Mouse (Mus musculus): ENCODE data around the gene Gbp2b. TPM values are rescaled to one million over a fixed set of nuclear protein-coding genes. Genes with fewer than 3 reads are reported as not detected.

Gbp2b gene
- polyA plus RNA-seq, 1 experiment: not detected

- Histone ChIP-seq H3K27ac (ENCODE audit: insufficient read depth, low read depth, low read length) (no peak overlapping the region), H3K4me3 (ENCODE audit: insufficient read depth, low read depth, low read length) (no peak overlapping the region), H3K4me1 (ENCODE audit: control insufficient read depth, insufficient read depth, low read length) (no peaks in the 10 kb centered on the region)
- WGBS: 48% methylated on average over 2 of the region's 2 CpGs
- no peak for TF ChIP-seq POLR2A (IDR thresholded peaks at IDR 0.05; ENCODE audit: insufficient read depth, low read depth, low read length)
- no peak for TF ChIP-seq CTCF (IDR thresholded peaks at IDR 0.05; ENCODE audit: insufficient read depth, low read depth, low read length)
Observed at GRCm38 (mm10) chr3:142650205-142650604, 55.6 kb downstream of the Gbp2b start.

DNA sequence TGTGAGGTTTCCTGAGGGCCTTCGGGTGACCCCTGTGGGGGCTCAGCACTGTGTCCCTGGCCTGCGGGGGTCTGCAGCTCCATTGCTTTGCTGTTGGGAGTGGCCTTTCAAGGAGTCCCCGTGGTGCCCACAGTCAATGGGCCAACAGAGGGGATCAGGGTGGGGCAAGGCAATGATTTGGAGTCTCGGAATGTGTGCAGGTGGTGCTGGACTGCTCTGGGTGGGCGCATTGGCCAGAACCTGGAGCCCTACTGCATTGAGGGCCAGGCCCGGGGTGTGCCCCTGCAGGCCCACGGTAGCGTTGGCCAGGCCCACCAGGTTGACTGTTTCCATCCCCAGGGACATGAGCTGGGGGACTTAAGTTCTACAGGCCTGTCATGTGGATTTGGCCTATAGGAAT lies 70.1 kb downstream of the Gbp2b start:
- Histone ChIP-seq H3K27ac (ENCODE audit: insufficient read depth, low read depth, low read length) (no peak overlapping the region), H3K4me1 (ENCODE audit: control insufficient read depth, insufficient read depth, low read length) (no peaks in the 10 kb centered on the region), H3K4me3 (ENCODE audit: insufficient read depth, low read depth, low read length) (no peak overlapping the region)
- 97% methylated on average over 8 of the region's 8 CpGs for WGBS
- TF ChIP-seq CTCF (IDR thresholded peaks at IDR 0.05; ENCODE audit: insufficient read depth, low read depth, low read length) (no peak), POLR2A (IDR thresholded peaks at IDR 0.05; ENCODE audit: insufficient read depth, low read depth, low read length) (no peak)

Other genes with a start within 250 kb of the Gbp2b start
- not detected in 2 replicates for gene Pdlim5, start 199.2 kb upstream of the Gbp2b start, polyA plus RNA-seq (2012; ENCODE audit: insufficient read depth, insufficient read length, low replicate concordance, missing spikeins)
- gene Gbp5, start 100.9 kb upstream of the Gbp2b start, polyA plus RNA-seq (2012; ENCODE audit: insufficient read depth, insufficient read length, low replicate concordance, missing spikeins): not detected in 2 replicates
- gene Gbp7, start 64.5 kb upstream of the Gbp2b start, polyA plus RNA-seq (2012; ENCODE audit: insufficient read depth, insufficient read length, low replicate concordance, missing spikeins): not detected in 2 replicates
- gene Gbp3, start 34.8 kb upstream of the Gbp2b start, polyA plus RNA-seq (2012; ENCODE audit: insufficient read depth, insufficient read length, low replicate concordance, missing spikeins): not detected in 2 replicates
- gene Gbp2, start 25.8 kb downstream of the Gbp2b start, polyA plus RNA-seq (2012; ENCODE audit: insufficient read depth, insufficient read length, low replicate concordance, missing spikeins): not detected in 2 replicates
- gene Kyat3, start 106.2 kb downstream of the Gbp2b start, polyA plus RNA-seq (2012; ENCODE audit: insufficient read depth, insufficient read length, low replicate concordance, missing spikeins): not detected in 2 replicates
- not detected in 2 replicates for gene Gtf2b, start 170.2 kb downstream of the Gbp2b start, polyA plus RNA-seq (2012; ENCODE audit: insufficient read depth, insufficient read length, low replicate concordance, missing spikeins)